Mouse (Mus musculus): ENCODE measurements around the gene Adamts3.

Adamts3 gene

DNA sequence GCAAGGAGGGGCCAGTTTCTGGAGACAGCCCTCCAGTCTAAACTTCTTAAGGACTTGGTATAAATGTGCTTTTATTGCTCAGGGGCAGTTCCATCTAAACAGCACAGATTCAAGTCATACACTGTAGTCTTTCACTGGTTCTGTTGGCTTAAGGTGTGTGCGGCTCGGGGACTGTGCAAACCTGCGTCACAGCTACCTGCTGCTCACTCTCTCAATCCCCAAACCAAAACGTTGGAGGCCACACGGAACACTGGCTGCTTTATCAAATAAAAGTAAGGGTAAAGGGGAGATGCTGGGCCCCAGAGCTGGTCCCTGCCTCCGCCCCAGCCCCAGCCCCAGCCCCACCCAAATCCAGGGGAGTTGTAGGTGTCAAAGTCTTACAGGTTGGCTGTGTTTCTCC lies 66.5 kb downstream of the Adamts3 start:
- no peak for DNase-seq (ENCODE audit: low spot score)

DNA sequence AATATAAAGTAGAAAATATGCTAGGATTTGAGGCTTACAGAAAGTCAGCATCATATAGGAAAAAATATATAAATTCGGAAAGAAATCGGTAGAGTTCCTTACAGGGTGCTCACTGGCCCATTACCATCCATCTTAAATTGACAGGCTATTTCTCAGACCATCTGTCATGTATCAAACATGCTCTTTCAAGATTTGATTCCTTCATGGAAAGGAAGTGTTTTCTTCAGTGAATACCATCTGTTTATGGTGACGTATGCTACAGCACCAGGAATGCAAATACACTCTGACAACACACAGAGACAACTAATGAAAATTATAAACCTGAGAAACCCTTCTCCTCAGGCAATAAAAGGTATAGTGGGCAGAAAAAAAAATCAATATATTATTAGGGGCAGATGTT lies 68.6 kb downstream of the Adamts3 start:
- DNase-seq (ENCODE audit: low spot score) = no peak

DNA sequence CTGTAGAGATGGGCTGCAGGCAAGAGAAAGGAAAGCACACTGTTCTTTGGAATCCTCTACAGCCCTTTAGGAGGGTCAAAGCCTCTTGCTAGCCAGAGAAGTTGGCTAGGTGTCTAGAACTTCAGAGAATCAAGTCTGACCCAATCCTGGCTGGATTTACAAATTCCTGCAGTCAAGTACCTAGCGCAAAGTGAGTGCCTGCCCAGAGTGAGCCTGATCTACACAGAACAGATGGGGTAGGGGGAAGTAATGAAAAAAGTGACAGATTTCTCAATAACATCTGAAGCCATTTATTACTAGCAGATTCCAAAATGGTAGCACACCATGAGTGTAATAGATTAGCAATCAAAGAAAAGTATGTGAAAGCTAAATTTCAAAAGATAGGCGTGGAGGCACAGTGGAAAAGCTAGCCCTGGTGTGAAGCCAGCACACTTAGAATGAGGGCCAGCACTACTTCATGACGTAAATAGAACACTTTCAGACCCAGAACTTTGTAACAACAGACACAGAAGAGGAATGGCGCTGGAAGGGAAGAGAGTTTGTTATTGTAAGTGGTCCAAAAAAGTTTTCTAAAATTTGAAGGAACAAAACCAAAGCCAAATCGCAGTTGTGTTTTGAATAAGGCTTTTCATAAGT lies 82.8 kb downstream of the Adamts3 start:
- no peak for DNase-seq (ENCODE audit: low spot score)

DNA sequence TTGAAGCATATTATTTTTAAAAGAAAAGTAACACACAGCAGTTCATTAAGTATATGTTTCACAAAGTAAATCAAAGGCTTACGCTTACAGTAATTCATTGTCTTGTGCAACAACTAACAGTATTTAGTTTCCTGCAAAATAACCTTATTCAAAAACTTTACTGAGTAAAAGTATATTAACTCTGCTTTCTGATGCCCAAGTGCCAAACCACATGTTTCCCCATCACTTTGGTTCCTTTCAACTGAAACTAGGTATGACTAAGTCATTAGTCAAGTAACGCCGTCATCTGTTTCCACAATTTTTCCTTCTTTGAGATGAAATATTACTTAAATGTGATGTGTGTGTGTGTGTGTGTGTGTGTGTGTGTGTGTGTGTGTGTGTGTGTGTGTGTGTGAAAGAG lies 89.4 kb downstream of the Adamts3 start:
- DNase-seq (ENCODE audit: low spot score) = no peak

DNA sequence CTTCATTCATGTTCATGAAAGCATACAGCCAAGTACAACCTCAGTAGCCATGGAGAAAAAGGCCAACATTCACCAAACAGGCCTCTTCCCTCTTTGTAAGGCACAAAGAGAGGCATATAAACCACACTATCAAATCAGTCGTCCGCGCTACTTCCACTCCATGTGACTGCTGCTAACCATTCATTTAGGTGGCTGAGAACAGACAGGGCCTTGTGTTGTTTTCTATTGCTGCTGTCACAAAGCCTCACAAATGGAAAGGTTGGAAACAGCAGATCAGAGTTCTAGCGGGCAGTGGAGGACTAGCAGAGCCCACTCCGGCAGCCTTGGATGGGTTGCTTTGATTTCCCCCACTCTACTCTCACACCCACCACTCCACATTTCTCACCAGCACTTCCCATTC lies 98.5 kb downstream of the Adamts3 start:
- DNase-seq (ENCODE audit: low spot score) = no peak

DNA sequence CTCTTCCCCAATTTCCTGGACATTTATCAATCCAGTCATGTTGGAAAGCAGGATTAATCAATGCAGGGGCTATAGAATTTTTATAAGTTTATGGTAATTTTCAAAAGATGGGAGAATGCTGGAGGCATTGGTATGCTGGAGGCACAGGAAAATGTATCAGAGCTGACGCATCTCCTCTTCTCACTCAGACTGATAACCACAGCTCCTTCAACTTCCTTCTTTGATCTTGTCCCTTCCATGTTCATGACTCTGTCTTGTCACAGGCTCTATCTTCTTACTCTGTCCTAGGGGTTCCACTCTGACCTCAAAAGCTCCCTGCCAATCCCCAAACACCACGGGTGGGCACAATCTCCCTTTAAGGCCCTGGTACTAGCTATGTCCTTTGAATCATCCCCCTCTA lies 103.3 kb downstream of the Adamts3 start:
- no peak for DNase-seq (ENCODE audit: low spot score)

DNA sequence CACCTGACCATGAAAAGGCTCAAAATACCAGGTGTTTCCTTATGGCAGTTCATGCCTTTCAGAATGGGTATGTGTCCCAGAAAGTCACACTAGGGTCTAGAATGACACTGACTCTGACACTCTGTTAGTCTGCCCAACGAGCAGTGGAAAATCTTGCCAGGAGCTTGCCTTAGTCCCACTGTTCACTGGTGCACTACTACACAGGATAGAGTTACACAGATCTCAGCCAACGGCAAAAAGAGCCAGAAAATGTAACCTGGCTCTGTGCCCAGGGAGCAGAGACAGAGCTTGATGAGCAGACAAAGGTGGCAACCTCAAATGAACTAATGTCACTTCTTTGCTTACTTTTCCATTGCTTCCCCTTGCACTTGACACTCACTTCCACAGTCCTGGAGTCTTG lies 104.5 kb downstream of the Adamts3 start:
- no peak for DNase-seq (ENCODE audit: low spot score)

DNA sequence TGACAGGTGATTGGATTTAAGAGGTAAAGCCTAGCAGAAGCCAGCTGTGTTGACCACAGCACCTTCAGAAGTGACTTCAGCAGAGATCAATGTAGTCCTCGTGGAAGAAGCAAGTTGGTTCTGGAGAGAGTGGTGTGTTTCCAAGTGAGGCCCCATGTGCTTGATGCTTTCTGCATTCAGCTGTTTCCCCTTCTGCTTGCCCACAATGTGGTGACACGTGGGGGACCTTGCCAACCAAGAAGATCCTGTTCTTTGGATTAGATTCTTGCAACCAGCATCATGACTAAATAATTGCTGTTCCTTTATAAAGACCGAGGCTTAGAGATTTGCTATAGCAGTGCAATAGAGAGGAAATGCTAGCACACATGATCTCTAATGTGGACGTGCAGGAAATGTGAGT lies 105.7 kb downstream of the Adamts3 start:
- no peak for DNase-seq (ENCODE audit: low spot score)

DNA sequence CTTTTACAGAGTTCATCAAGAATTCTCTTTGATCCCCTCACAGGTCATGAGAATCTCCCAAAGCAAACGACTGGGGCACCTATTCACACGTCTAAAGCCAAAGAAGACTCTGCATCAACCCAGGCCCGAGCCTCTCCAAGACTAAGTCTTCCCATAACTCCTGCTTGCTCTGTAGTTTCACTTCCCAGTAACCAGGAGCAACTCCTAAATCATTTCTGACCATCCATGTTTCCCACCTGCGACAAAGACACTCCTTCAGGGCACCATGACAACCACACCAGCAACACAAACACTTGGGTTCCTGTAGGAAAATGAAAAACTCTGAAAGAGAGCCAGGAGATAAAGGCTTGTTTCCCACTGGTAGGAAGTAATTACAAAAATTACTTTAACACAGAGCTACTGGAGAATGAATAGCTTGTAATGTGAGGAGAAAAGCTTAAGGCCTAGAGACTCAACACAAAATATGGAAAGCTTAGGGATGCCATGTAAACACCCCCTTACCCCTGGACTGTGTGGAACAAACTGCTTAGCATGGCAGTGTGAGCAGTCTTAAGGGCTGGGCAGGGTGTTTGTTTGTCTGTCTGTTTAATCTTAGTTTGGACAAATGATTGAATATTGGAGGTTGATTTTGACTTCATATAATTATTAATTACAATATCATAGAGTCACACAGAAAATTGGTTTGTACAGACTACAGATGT lies 112.3 kb downstream of the Adamts3 start:
- no peak for DNase-seq (ENCODE audit: low spot score)

DNA sequence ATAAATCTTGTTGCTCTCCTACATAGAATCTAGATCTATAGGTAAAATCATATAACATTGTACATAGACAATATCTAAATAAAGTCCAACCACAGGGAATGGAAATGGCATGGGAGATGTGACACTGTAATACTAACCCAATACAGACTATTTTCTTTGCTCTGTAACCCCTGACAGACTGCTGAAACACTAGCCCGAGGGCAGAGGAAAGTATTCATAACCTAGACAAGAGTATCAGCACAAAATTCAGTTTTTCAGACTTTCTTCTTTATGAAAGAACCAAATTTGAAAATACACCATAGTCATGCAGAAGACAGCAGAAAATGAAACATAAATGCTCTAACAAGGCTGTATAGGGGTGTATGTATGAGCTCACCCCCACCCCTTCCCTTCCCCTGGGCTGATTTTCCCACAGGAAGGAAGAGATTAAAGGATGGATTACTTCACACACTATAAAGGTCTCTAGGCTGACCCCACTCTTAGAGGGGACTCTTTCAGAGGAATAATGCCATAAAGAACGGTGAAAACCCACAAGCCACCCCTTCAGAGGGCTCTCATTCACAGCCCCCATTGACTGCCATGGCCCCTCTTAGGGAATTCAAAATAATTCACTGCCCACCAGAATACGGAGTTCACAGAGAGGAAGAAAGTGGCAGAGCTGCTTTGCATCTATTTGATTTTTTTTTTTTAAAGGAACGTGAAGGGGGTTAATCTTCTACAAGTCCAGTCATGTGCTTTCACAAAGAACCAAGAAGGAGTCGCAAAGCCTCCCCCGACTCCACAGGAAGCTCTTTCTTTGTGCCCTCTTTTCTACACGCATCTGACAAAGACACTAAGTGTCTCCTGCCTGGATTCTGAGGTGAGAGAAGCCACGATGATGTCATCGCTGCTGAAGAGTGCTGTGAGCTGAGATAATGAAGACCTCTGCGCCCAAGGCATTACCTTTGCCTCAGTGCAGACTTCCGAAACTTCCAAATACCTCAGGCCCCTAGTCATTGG lies 119.6 kb downstream of the Adamts3 start:
- no peak for DNase-seq (ENCODE audit: low spot score)

DNA sequence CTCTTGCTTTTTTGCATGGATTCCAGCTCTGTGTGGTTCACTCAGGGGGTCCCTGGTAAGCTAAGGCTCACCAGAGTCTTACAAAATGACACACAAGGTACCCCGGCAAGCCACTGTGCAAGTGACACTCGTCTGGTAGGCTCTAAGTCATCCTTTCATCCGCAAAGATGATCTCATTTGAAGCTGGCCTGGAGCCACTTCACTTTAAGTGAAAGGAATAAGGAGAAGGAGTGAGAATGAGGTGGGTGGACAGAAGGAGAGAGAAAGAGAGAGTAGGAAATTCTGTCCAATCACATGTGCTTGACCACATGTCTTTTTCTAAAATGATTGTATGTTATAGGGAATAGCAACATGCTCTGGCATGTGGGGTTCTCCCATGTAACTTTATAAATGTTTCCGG lies 122.8 kb downstream of the Adamts3 start:
- DNase-seq (ENCODE audit: low spot score) = no peak

DNA sequence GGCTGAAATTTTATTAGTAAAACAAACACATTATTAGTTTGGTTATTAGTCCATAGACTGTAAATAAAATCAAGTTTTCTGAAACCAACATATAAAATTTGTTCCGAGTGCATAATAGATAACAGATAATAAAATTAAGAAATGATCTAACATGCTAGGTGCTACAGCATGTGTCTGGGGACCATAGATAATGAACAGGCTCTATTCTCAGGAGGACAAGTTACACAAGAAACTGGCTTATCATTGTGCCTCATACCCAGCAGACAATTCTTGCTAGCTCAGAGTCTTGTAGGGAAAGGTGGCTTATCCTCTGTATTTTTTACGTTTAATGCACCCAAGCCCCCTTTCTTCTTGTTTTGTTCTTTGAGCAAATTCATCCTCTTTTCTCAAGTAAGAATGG lies 131.3 kb downstream of the Adamts3 start:
- DNase-seq (ENCODE audit: low spot score) = no peak

DNA sequence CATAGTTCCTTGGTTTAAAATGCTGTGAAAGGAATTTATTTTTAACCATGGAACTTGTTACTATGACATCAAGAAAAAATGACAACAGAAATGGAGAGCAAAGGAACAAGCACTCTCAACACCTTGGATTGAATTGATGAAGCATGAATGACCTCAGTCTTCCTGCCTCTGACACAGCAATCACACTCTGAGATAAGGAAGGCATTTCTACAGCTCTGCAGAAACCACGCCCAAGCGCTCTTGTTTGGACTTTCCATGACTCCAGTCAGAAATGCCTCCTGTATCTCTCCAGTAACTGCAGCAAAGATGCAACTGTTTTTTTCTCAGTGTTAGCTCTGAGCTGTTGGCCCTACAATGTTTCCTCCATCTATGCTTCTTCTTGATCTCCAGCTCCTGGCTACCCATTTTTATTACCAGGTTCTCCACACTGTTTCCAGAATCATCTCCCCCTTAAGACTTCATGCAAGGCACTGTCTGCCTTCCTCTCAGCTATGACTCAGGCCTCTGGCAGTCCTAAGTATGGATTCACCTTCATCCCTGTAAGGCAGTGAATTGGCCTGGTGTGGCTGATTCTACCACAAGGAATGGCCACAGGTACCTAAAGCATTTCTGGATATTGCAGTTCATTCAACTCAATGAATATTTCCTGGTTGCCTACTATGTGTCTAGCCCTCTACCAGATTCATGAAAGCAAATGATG lies 134.8 kb downstream of the Adamts3 start:
- DNase-seq (ENCODE audit: low spot score) = no peak

DNA sequence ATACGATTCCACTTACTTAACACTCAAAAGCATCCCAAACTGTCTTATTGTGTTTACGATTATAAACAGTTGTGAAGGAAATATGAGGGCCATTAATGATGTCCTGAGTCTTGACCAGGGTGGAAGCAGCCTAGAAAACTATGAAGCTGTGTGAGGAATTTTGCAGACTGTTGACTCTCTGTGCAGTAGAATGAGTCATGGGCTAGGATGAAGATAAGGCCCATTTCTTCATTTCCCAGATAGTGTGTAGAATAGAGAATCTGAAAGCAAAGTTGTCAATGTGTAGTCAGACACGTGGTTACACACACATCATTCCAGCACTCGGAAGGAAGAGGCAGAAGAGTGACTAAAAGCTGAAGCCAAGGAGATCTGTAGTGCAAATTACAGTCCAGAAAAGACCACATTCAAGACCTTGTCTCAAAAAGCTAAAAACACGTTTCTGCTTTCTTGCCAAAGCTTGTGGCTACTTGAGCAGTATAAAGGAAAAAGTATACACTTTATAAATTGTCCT lies 135.9 kb downstream of the Adamts3 start:
- no peak for DNase-seq (ENCODE audit: low spot score)

DNA sequence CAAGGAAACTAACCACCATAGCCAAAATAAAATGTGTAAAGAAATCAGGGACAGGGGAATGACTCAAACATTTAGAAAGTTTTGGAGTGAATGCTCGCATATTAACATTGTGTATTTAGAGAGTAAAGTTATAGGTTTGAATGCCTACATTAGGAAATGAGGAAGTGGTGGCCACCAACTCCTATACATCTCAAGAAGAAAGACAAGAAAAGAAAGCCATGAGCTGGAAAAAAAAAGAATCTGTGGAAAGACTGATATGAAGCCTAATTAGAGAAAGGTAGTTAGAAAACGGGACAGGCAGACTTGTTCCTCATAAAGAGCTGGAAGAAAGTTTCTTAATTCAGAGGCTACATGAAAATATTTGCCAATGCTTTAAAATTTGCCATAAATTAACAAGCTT lies 138.0 kb downstream of the Adamts3 start:
- no peak for DNase-seq (ENCODE audit: low spot score)

DNA sequence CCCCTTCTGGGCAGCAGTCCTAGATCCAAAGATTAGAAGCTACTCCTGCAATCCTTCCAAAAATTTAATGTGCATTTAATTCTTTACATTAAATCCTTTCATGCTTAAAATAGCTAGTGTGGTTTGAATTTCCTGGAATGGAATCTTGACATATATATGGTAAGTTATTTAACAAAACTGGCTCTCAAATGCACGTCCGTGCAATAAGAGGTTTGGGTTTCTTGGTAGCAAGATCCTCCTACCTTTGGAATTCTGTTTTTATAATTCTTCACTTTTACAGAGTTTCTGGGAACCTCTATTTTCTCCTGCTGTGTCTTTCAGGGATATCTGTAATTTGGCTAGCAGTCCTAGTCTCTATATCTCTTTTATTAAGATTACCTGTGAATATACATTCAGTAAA lies 148.4 kb downstream of the Adamts3 start:
- no peak for DNase-seq (ENCODE audit: low spot score)

DNA sequence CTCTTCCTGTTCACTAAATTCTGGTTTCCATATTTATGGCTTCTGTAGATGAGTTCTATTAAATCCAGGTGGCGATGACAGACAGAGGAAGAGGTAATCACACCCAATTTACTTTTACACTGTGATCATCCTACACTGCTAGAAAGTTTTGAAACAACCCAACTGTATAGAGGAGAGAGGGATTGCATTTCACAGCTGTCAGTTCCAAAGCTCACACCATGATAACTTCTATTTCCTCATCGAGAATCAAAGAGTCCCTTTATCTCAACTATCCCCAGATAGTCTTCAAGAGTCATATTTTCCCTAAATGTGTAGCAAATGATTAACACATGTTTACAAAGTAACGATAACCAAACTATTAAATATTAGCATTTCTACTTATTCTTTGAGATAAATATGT lies 152.7 kb downstream of the Adamts3 start:
- no peak for DNase-seq (ENCODE audit: low spot score)

DNA sequence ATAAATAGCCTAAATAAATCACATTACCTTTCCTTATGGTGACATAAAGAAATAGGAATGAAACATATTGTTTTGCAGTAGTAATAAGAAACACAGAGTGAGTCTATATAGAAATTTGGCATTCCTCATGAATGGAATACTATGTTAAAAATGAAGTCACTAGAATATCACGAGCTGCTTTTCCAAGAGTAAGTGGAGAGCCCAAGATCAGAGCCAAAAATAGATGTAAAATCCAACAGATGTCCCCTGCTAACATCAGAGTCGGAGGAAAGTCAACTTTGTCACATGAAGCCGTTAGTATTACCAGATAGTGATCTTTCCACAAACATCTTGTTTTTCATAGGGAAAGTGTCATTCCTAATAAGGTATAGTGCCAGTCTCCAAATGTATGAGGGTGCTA lies 155.0 kb downstream of the Adamts3 start:
- no peak for DNase-seq (ENCODE audit: low spot score)

DNA sequence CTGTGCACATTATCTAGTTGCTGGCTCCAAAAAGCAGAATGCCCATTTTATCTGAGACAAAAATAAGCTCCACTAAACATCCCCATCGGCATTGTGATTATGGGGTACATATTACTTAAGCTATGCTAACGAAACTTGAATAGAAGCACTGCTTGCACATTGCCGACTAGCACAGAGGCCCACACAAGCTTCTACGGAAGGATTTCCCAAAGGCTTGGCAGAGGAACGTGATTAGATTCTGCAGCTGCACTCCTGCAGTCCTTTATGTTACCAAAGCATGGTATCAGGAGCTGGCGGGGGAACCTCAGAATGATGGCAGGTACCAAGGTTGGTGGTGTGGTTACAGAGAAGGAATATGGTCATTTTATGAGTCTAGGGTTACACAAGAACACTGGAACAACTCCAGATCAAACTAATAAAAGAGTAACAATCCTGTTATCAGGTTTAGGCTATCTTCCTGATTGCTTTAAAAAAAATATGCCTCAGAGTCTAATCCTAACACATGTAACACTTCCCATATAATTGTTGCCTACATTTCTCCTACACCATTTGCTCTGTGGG lies 155.6 kb downstream of the Adamts3 start:
- no peak for DNase-seq (ENCODE audit: low spot score)

DNA sequence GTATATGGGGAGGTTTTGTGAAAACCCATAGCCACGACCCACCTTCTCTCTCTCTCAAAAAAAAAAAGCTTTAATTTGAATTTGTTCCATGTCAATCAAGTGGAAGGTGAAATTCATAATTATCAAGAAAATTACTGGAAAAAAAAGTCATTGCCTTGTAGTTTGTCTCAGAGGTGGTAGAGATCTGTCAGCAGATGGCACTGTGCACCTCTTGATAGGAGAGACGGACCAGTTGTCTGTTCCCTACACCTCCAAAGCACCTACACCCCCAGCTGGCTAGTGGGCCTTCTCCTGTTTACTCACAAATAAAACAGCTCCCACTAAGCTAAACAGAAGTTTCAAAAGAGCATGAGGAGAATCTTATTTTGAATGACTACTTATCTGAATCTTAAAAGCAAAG lies 168.6 kb downstream of the Adamts3 start:
- no peak for DNase-seq (ENCODE audit: low spot score)

DNA sequence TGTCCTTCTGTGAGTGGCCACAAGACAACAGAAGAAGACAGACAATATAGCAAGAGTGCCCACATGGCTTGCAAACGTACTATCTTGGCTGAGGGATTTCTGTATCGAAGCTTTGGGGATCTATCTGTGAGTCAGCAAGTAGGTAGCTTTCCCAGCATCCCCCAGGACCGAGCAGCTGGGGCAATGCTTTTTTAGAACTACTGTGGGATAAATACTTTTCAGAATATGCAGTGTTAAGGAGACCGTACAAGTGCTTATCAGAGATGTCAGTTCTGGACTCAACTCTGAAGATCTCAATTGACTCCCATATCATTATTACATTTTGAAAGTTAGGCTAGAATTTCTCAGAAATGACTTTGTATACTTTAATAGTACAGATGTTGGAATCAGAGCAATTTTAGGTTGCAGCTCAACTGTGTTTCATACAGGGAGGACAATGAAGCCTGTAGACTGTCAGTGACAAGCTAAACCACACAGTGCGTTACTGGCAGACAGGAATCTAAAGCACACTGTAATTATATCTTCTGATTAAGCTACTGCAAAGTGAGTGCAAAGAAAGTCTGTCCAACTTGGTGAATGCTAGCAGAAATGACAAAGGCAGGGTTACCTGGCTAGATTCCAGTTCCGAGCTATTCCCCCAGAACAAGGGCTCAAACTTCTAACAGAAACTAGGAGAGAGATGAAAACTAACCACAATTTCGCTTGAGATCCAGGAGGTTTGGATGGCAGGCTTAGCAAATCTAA lies 171.8 kb downstream of the Adamts3 start:
- no peak for DNase-seq (ENCODE audit: low spot score)
